Mouse (Mus musculus): ENCODE measurements at regions not wholly inside any gene's neighbourhood (a gene's known extent, or its start where the extent isn't known, plus 50 kb on each side); places are given as distances from the start of the nearest gene placed in this dataset.

GRCm38 (mm10) chr1:103360701-103361100 is 1407.6 kb upstream of the Cdh20 start:
- no peak for DNase-seq (ENCODE audit: low spot score in 2 of 2)

GRCm38 (mm10) chr1:103372811-103373210 is 1395.5 kb upstream of the Cdh20 start:
- no peak for DNase-seq (ENCODE audit: low spot score in 2 of 2)

- DNase-seq (ENCODE audit: low spot score in 2 of 2): no peak
Measured at GRCm38 (mm10) chr1:103420124-103420523, 1348.2 kb upstream of the Cdh20 start.

- DNase-seq (ENCODE audit: low spot score in 2 of 2): peak in 1 of 2 experiments; percentile 13
Measured at GRCm38 (mm10) chr1:103420994-103421637, 1347.2 kb upstream of the Cdh20 start.

- peak in 1 of 2 experiments; percentile 3 for DNase-seq (ENCODE audit: low spot score in 2 of 2)
Measured at GRCm38 (mm10) chr1:103421638-103422001, 1346.7 kb upstream of the Cdh20 start.

GRCm38 (mm10) chr1:103471514-103471913 is 1296.8 kb upstream of the Cdh20 start:
- DNase-seq (ENCODE audit: low spot score in 2 of 2): no peak

- no peak for DNase-seq (ENCODE audit: low spot score in 2 of 2)
Measured at GRCm38 (mm10) chr1:103503464-103504139, 1264.7 kb upstream of the Cdh20 start.

Measured in layer of hippocampus, postnatal 10 days (tissue).